Mouse (Mus musculus) left cerebral cortex, adult 9 months (tissue): ENCODE measurements around the gene Tmem192.

Source experiments
- DNase-seq, 2 experiments: peaks; one replicate each; pipeline ENCODE4 v3.0.0; 2022; ENCODE audit warnings: low spot score in 2 of 2

The Tmem192 gene

DNA sequence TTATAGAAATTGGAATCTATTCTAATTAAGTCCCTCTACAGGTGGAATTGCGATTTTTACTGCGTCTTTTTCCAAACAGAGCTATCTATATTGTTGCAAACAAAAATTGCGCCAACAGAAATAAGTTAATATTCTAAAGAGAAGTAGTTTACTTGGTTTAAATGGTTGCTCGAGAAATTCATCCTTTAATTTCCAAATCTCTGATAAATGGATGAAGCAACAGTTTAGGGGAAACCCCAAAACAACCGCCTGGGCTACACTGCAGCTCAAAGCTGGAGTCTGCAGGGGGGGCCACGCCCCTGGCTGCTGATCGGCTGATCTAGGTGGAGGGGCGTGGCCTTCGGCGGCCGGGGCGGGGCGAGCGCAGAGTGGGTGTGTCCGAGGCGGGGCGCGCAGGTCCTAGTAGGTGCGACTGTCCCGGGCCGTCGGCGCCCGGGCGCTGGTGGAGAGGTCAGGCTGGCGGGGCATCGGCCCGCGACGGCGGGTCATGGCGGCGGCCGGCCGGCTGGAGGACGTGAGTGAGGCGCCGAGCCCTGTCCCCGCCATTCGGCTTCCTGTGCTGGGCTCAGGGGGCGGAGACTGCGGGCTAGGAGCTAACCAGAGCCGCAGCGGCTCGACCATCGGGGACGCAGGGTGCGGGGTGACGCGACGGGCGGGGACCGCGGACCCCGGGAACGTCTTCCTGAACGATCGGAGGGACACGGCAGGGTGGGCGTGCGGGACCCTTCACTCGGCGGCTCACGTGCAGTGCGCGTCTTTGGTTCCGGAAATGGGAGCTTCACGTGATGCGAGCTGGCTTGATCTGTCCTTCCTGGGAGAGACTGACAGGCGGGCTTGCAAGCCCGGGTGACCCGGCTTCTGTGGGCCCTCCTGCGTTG lies at the start of gene Tmem192:
Tmem192 (plus strand) TSS at position 366 of the 878 bp plus-strand sequence.
- DNase-seq = peak; percentile 86 to 94

DNA sequence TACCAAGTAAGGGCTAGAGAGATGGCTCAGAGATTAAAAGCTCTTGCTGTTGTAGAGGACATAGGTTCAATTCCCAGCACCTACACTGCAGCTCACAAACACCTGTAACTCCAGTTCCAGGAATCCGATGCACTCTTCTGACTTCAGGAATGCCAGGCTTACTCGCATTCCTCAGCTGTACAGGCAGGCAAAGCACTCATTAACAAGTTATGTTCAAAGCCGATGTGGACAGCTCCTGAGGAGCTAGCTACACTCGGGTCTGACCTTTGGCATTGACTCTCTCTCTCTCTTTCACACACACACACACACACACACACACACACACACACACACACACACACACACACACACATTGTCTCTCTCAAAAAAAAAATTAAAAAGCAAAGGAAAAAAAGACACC lies 48.3 kb upstream of the Tmem192 start:
- DNase-seq = no peak

DNA sequence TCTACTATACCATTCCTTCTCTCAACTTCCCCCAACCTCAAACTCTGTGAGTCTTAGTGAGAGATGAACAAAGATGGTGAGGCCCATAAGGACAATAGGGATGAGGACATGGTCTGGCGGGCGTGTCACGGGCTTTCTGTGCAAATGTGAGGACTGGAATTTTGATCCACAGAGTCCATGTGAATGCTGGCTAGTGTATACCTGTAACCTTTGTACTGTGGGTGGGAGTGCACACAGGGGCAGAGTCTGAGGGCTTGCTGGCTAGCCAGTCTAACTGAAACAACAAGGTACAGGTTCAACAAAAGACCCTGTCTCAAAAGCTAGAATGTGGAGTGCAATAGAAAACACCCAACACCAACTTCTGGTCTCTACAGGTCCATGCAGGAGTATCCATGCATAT lies 46.3 kb upstream of the Tmem192 start:
- DNase-seq = no peak

DNA sequence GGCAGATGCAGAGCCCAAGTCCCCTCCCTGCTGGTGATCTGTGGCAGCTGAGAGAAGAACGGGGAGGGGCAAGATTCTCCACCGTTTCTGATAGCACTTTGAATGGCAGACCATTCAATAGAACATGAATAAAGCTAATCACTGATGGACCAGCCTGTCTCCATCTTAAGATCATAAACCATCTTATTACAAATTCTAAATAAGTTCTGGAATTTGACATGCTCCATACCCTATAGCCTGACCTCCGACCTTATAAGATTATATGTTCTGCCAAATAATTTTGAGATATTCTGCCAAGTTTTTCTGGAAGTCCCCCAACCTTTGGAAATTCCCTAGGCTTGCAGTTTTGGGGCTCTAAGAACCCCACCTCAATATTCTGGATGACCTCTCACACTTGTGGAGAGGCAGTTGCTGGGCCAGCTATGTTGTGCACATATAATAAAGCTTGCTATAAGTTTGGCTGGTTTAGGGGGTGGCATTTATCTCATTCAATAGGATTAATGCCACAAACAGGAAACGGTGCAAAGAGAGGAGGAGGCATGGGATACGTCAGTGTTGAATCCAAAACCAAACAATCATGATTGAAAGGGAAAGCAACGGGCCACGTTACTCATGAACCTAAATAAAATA lies 45.3 kb upstream of the Tmem192 start:
- no peak for DNase-seq

DNA sequence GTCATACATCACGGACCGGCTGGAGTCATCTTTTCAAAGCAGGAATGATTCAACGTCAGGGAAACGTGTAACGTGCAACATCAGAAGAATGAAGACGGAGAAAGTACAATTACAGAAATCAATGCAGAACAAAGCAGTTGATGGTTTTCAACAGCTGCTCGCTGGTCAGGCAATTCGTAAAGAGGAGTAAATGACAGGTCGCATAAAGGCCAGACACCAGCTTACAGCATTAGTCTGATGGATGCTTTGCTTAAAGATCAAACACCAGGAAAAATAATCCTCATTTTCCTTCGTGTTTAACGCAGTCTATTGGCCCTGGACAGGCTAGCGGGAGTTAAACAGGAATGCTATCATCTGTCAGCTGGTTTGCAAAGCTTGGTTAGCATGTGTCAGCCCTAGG lies 44.8 kb upstream of the Tmem192 start:
- DNase-seq = no peak

DNA sequence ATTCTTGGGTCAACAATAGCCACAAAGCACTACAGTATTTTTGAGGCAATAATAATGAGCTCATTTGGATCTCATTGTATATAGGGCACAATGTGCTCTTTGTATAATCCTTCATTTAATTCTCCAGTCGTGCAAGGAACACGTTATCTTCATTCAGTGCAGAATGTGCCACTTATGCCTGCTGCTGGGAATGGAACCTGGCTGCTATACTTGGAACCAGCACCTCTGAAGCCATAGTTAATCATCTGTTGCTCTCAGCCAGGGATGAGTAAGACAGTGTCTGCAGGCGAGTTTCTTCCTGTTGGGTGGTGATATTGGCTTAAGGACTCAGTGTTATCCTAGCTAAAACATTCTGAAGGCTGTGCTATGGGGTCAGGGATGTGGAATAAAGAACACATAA lies 43.2 kb upstream of the Tmem192 start:
- DNase-seq = no peak

DNA sequence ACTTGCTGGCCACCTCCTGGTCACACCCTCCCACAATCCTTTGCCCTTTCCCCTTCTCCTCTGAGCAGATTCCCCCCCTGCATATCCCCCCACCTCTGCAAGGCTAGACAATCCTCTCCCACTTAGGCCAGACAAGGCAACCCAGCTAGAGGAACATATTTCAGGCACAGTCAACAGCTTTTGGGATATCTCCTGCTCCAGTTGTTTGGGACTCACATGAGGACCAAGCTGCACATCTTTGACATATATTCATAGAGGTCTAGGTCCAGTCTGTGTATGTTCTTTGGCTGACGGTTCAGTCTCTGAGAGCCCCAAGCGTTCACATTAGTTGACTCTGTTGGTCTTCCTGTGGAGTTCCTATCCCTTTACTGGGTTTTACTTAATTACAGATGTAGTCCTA lies 37.0 kb upstream of the Tmem192 start:
- no peak for DNase-seq

DNA sequence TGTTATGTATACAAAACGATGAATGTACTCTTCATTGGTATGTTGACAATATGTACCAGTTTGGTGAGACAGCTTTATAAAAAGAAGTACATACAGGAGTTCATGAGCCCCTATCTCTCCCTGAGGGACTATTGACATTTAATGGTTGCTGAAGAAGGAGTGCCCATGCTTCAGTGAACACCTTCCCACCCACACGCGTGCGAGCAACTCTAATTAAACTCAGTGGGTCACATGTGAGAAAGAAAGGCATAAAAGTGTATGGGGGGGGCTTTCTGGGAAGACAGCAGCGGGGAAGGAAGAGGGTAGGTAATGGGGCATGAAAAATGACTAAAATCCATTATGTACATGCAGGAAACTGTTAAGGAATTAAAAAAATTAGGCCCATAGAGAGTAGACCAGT lies 30.2 kb upstream of the Tmem192 start:
- DNase-seq = no peak

DNA sequence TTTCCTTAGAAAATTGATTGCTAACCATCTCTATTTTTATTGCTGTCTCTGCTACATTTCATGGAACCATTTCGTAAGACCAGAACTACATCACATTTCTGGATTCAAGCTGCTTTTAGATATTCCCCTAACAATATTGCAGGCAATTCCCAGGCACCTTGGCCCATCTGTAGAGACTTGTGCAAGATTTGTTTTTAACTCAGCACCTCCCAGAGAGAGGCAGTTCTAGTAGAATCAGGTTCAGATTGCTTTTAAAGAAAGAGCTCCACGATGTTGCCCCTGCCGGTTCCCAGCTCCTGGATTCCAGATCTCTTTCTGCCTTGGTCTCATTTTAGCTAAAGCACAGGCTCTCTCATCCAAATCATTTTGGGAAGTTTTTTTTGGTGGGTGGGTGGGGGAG lies 23.7 kb upstream of the Tmem192 start:
- no peak for DNase-seq

DNA sequence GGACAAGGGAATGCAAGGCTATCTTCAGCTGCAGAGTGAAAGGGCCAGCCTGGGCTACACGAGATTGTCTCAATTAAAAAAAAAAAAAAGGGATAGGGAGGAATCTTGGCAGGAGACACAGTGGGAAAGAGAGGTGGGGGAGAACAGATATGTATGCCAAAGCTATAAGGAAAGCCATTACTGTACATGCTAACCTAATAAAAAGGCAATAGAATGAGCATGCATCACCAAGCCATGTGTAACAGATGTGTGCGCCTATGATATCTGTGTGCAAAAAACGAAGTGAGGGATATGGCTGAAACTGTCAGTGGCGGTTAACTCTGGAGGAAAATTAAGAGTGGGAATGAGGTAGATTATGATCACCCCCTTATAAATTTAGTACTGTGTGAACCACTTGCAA lies 21.2 kb upstream of the Tmem192 start:
- no peak for DNase-seq

DNA sequence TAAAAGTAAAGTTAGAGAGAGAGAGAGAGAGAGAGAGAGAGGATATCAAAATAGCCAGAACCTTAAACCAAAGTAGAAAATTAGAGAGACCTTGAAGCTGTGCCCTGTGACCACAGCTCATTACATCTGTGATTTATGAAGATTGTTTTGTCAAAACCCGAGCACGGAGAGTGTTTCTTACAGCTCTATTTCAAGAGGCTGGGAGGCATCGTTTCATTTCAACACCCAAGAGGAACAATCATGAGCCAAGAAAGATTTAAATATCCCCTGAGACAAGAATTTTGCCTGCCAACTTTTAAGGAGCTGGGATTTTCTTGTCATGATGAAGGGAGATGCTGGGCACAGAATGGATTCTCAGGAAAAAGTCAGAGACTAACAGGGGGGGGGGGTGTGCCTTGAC lies 20.6 kb upstream of the Tmem192 start:
- peak; percentile 52 to 57 for DNase-seq

DNA sequence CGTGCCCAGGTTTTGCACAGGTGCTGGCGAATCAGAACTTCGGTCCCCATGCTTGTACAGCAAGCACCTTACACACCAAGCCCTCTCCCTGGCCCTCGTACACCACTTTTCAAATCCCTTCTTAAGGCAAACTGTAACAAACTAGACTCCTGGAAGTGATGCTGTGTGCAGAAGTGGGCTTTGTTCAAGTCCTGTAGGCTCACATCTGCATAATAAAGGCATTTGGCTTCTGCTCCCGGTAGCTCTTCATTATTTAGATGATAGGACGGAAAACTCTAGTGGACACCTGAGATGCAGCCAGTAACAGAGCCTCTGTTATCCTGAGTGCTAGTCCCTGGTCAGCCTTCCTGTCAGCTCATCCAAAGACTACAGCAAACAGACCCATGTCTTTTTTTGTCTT lies 18.0 kb upstream of the Tmem192 start:
- no peak for DNase-seq

DNA sequence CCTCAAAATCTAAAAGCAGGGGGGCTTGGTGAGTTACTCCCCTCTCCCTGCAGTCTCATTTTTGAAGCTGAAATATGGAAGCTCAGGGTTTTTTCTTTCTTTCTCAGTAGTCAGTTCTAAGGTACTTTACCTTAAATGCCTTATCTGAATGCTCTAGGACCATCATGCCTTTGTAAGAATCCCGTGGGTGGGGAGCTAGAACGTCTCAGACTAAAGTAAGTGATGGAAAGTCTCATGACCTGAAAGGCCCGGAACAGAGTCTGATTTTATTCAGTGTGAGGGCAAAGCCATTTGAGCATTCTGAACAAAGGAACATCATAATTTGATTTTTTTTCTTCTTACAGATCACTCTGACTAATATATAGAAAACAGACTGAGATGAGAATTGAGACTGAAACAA lies 12.0 kb upstream of the Tmem192 start:
- no peak for DNase-seq

DNA sequence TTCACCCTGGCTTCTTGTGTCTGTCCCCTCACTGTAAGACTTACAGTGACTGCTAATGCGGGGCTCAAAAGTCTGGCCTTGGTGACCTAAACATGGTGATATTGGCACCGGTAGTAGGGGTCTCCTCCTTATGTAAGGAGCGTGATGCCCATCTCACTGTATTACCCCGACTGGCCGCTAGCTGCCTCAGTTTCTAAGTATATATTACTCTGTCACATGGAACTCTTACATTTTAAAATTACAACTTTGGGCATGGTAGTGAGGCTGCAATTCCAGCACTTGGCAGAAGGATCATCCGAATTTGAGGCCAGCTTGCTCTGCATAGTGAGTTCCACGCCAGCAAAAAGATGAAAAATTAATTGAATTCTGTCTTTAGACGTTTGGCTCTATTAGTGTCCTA lies 6.0 kb upstream of the Tmem192 start:
- no peak for DNase-seq

DNA sequence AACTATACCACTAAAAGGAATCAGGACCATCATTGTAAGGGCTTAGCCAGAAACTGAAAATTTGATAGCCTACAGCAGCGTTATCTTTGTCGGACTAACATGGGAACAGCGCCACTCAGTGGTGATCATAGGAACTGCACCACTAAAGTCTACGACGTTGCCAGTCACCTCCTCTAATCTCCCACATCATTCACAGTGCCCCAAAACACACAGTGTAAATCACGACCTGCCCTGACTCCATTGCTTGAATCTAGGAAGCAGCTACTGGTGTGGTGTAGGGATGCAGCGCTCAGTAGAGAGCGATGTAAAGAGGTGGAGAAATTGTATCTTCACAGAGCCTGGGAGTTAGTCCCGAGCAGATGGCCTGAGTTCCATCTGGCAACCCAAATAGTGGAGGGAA lies 5.5 kb upstream of the Tmem192 start:
- peak; percentile 42 to 86 for DNase-seq

DNA sequence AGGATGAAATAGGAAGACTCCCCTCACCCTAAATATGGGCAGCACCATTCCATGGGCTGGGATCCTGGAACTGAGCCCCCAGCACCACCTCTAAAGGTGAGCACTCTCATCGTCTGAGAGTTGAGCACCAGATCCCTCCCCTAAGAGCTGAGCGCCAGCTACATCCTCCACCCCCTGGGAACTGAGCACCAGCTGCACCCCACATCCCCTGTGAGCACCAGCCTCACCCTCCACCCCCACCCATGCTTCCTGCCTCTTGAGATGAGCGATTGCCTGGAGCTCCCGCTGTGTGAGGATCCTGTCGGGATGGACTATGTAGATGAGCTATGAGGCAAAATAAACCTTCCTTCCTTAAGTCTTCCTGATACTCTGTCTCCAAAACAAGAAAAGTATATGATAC lies 4.0 kb upstream of the Tmem192 start:
- no peak for DNase-seq

DNA sequence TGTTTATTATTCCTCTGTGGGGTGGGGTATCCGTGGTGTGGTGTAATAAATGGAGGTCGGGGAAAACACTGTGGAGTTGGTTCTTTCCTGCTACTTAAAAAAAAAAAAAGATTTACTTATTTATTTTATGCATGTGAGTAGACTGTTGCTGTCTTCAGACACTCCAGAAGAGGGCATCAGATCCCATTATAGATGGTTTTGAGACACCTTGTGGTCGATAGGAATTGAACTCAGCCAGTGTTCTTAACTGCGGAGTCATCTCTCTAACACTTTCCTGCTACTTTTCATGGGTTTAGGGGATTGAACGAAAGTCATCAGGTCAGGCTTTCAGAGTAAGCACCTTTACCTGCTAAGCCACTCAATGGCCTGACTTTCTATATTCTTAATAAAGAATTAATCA lies 2.2 kb upstream of the Tmem192 start:
- no peak for DNase-seq

DNA sequence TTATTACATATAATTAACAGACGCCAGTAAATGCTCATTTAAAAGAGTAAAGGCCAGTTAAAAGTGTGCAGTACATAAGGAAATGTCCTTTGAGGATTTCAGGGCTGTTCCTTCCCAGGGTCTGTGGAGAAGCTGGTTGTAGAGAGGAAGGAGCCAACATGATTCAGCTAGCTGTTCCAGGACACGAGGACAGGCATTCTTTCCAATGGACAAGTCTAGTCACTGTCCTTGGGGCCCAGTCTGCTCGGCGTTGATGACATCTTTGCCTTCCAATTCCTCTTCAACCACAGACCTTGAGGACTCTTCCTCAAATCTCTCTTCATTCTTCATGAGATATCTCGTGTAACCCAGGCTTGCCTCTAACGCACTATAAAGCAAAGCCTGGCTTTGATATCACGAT lies 1.4 kb upstream of the Tmem192 start:
- no peak for DNase-seq

DNA sequence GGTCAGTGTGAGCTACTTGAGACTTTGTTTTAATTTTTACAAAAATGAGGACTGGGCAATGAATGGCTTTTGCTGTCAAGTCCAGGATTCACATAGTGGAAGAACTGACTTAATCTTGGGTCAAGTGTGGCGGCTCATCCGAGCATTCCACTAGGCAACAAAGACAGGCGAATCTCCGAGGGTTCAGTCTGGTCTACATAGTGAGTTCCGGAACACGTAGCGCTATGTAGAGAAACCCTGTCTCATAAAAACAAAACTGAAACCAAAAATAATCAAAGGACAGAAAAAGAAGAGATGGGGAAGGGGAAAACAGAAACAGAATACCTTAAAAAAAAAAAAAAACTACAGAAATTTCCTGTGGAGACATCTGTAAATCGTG lies 555 bp upstream of the Tmem192 start:
- DNase-seq = no peak

DNA sequence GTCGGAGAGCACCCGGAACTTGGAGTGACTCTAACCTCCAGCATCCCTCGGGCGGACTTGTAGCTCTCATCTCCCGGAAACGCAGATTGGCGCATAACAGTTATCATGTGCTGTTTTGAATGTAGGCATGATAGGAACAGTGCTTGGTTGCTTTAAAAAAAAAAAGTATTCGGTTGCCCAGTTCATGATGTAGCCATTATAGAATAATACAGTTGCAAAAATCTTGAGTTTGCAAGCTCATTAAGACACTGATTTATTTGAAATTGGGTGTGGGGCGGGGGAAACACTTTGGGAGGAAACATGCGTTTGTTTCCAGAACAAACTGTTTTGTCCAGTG lies 681 bp downstream of the Tmem192 start:
- DNase-seq = no peak

DNA sequence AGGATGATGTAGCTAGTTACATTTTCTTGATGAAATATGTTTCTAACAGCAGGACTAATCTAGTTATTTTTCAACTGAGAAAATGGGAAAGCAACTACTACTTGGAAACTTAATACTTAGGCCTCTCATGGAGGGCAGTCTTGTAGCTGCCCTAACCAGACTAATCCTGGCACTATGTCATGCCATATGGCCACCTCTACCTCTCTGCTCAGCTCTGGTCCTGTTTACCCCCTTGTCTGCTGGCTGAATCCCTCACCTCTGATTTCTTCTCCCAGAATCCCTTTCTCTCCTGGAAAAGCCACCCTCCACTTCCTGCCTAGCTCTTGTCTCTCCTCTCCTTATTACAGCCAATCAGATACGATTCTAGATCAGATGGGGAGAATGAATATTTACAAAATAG lies 1.4 kb downstream of the Tmem192 start:
- no peak for DNase-seq

DNA sequence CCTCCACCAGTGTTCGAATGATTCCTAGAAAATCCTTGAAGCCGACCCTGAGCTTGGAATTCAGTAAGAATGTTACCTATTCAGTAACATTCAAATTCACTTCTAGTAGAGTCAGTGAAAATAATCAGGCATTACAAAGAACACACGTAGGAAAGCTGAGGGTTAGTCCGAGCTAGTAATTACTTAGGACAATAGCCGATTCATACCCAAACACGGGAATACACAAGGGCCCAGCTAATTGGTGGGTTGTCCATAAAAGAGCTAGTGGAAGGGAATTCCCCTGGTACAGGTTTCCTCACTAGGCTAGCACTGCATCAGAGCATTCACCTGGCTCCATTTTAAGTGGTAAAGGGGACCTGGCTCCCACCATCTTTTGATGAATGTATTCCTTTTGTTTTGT lies 5.1 kb downstream of the Tmem192 start:
- no peak for DNase-seq

DNA sequence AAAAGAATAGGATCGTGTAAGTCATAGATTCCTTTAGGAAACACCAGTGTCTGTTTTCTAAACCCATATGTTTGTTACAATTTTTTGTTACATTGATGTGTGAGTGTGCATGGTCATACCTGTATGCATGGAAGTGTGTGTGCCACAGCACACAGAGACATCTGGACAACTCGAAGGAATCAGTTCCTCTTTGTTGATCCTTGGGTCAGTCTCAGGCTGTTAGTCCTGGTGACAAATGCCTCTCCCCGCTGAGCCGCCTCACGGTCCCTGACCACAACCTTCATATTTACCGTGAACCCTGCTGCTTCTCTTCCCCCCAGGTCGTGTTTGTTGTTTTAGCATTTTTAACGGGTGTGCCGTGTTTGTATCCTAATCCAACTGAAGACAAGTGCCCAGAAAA lies 12.0 kb downstream of the Tmem192 start:
- no peak for DNase-seq

DNA sequence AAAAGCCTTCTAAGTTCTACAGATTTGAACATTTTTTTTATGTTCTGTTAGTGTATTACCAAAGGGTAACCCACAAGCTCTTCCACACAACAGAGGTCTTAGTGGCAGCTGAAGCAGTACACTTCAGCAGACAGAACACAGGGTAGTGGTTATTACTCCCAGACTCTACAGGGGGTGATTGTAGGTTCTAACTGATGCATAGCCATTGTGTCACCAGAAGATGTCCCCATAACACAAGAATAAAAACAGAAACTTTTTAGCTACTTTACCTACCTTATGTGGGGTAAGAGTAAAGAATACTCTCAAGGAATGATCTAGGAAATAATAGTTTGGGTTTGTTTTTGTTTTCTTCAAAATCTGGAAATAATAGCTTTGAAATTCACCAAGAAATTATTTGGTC lies 15.9 kb downstream of the Tmem192 start:
- no peak for DNase-seq
